Mouse (Mus musculus): ENCODE data around the gene Slxl1.
"Not testable (repeated sequence)": the region's sequence is repeated elsewhere in the genome, so short reads cannot be mapped to it uniquely, and the experiment has no call there.

Slxl1 gene

DNA sequence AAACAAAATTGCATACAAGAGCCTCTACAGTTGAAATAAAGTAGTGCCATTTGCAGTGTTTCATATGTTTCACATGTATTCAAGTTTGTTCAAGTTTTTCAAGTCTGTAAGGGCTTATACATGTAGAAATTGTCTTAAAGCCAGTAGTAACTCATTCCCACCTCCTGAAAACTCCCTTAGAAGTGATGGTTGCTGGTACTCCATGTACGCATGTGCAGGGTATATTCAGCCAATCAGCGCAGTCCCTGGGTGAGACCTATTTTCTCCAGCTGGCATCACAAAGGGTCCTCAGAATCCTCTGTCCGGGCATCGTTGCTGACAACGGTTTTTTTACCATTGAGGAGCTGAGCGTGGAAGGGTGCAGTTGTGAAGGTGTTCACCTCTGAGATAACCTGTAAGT is at the start of gene Slxl1:
Gene Slxl1, plus strand, starts transcription at position 301 of the 400 bp plus-strand sequence.
- not testable (repeated sequence) for DNase-seq (ENCODE audit: low read depth)
